Mouse (Mus musculus) lung, postnatal 0 days (tissue): ENCODE measurements around the gene Cpeb3. TPM values are rescaled to one million over a fixed set of nuclear protein-coding genes. Genes with fewer than 3 reads are reported as not detected.
A peak's percentile ranks its signal among the peaks of the same experiment; 100 is the strongest.

Experiments used
- ATAC-seq: fragments of 200-750 bp; cut with Nextera tagmentation; 2 replicates; pipeline ENCODE4 v1.8.0; 2017; ENCODE audit warnings: moderate library complexity
- DNase-seq: peaks from one replicate; pipeline ENCODE4 v3.0.0-alpha.2; 2016; ENCODE audit warnings: low spot score
- H3K27ac ChIP-seq: fragments of 300-500 bp; sonication (generic); 2 replicates; pipeline ENCODE4 v1.5.1; 2014; ENCODE audit warnings: antibody characterized with exemption, mild to moderate bottlenecking, low read length, mixed read lengths
- H3K27me3 ChIP-seq: fragments of 300-500 bp; sonication (generic); replicated peaks from 2 replicates; pipeline ENCODE4 v1.6.1; 2014; ENCODE audit warnings: low read length, mixed read lengths; ENCODE audit not compliant: insufficient read depth
- H3K36me3 ChIP-seq: fragments of 300-500 bp; sonication (generic); 2 replicates; pipeline ENCODE4 v1.6.1; 2014; ENCODE audit warnings: low read length, mixed read lengths; ENCODE audit not compliant: insufficient read depth
- H3K4me1 ChIP-seq: fragments of 300-500 bp; sonication (generic); 2 replicates; pipeline ENCODE4 v1.6.1; 2014; ENCODE audit warnings: antibody characterized with exemption, low read depth, low read length, mixed read lengths; ENCODE audit not compliant: insufficient read depth
- H3K4me2 ChIP-seq: fragments of 300-500 bp; sonication (generic); replicated peaks from 2 replicates; pipeline ENCODE4 v1.6.1; 2014; ENCODE audit warnings: low read depth, mild to moderate bottlenecking, low read length, moderate library complexity, mixed read lengths
- H3K4me3 ChIP-seq: fragments of 300-500 bp; sonication (generic); 2 replicates; pipeline ENCODE4 v1.5.1; 2014; ENCODE audit warnings: low read depth, low read length
- H3K9ac ChIP-seq: fragments of 300-500 bp; sonication (generic); replicated peaks from 2 replicates; pipeline ENCODE4 v1.6.1; 2014; ENCODE audit warnings: low read depth, mild to moderate bottlenecking
- H3K9me3 ChIP-seq: fragments of 300-500 bp; sonication (generic); 2 replicates; pipeline ENCODE4 v1.6.1; 2016; ENCODE audit warnings: low read length, mixed read lengths
- CTCF ChIP-seq: IDR thresholded peaks from 2 replicates; pipeline ENCODE4 v1.5.1; 2016; ENCODE audit warnings: antibody characterized with exemption, mild to moderate bottlenecking
- EP300 ChIP-seq: IDR thresholded peaks from 2 replicates; pipeline ENCODE4 v1.6.1; 2016; ENCODE audit warnings: antibody characterized with exemption, mild to moderate bottlenecking, control low read depth
- WGBS: fragments of 180-500 bp; shearing (Covaris S2); extraction: QIAGEN DNeasy Blood & Tissue Kit; methylation state at CpG from one replicate; pipeline ENCODE4 v1.1.7; 2014; 5-methylcytosine and 5-hydroxymethylcytosine counted together
- polyA plus RNA-seq: library from polyadenylated mRNA; unstranded; fragments of >200 nt; fragmentation: Nextera tagmentation; extraction: Ambion mirVana; gene quantifications from 2 replicates; pipeline ENCODE4 v1.2.1, GENCODE M21; 2015

The Cpeb3 gene
- polyA plus RNA-seq, 1 experiment from 2014 or later, result 1.3 TPM

DNA sequence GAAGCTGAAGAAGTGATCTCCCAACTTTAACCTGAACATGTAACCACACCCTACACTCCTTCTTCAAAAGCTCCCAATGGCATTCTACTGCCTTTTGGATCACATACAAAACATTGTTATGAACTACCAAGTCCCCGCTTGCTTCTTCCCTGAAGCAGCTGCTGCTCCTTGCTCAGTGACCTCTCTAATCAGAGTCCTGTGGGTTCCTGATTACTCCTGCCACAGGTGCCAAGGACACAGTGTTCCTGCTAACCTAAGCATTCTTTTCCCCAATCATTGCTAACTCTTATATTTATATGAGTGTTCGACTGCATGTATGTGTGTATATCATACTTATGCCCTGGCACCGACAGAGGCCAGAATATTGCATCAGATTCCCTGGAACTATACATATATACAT, 115.2 kb downstream of the Cpeb3 start:
- Histone ChIP-seq H3K4me2 (no peak overlapping the region), H3K9ac (no peak overlapping the region), H3K4me3 (no peak overlapping the region), H3K36me3 (no peaks in the 10 kb centered on the region), H3K4me1 (no peaks in the 10 kb centered on the region), H3K27me3 (no peaks in the 10 kb centered on the region), H3K27ac (no peak overlapping the region), H3K9me3 (no peaks in the 10 kb centered on the region)
- no peak for ATAC-seq
- no peak for TF ChIP-seq CTCF
- WGBS, result 76% methylated on average over 3 of the region's 3 CpGs
- no peak for DNase-seq

GRCm38 (mm10) chr19:37090146-37091061, 118.0 kb downstream of the Cpeb3 start:
- no peak overlapping the region for H3K4me3 ChIP-seq
- ATAC-seq, result no peak
- WGBS, result 50% methylated on average over 7 of the region's 8 CpGs
- TF ChIP-seq EP300, result no peak
- TF ChIP-seq CTCF, result no peak
- no peaks in the 10 kb centered on the region for H3K4me1 ChIP-seq
- no peak overlapping the region for H3K27ac ChIP-seq
- H3K36me3 ChIP-seq, result no peaks in the 10 kb centered on the region
- no peaks in the 10 kb centered on the region for H3K27me3 ChIP-seq
- H3K9ac ChIP-seq, result no peak overlapping the region
- DNase-seq, result no peak
- H3K9me3 ChIP-seq, result no peaks in the 10 kb centered on the region
- no peak overlapping the region for H3K4me2 ChIP-seq

GRCm38 (mm10) chr19:37088043-37088748, 120.2 kb downstream of the Cpeb3 start:
- no peak overlapping the region for H3K9ac ChIP-seq

GRCm38 (mm10) chr19:37084546-37084945, 123.9 kb downstream of the Cpeb3 start:
- Histone ChIP-seq H3K36me3 (no peaks in the 10 kb centered on the region), H3K9me3 (no peaks in the 10 kb centered on the region), H3K4me1 (no peaks in the 10 kb centered on the region), H3K4me2 (no peak overlapping the region), H3K4me3 (no peak overlapping the region), H3K27ac (no peak overlapping the region), H3K27me3 (no peaks in the 10 kb centered on the region), H3K9ac (no peak overlapping the region)
- DNase-seq, result no peak
- ATAC-seq, result no peak
- TF ChIP-seq EP300 (no peak), CTCF (no peak)
- WGBS, result 66% methylated on average over 3 of the region's 3 CpGs

More at GRCm38 (mm10) chr19:37088043-37088748, 120.2 kb downstream of the Cpeb3 start:
- H3K9me3 ChIP-seq, result no peaks in the 10 kb centered on the region
- H3K4me2 ChIP-seq, result no peak overlapping the region
- H3K27ac ChIP-seq, result no peak overlapping the region
- no peaks in the 10 kb centered on the region for H3K36me3 ChIP-seq
- TF ChIP-seq EP300 (no peak), CTCF (no peak)
- DNase-seq (no peak), ATAC-seq (no peak)
- H3K4me3 ChIP-seq, result no peak overlapping the region
- no peaks in the 10 kb centered on the region for H3K27me3 ChIP-seq
- H3K4me1 ChIP-seq, result no peaks in the 10 kb centered on the region
- WGBS, result 78% methylated on average over 8 of the region's 8 CpGs

DNA sequence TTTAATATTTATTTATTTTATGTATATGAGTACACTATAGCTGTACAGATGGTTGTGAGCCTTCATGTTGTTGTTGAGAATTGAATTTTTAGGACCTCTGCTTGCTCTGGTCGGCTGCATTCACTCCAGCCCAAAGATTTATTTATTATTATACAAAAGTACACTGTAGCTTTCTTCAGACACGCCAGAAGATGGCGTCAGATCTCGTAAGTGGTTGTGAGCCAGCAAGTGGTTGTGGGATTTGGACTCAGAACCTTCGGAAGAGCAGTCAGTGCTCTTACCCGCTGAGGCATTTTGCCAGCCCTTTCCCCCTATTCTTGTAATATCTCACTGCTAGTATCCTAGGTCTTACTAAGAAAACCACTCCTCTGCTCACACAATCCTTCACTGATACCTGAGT, 126.9 kb downstream of the Cpeb3 start:
- ATAC-seq, result no peak
- DNase-seq, result no peak
- H3K4me1 ChIP-seq, result no peaks in the 10 kb centered on the region
- no peak overlapping the region for H3K4me2 ChIP-seq
- no peak overlapping the region for H3K4me3 ChIP-seq
- H3K36me3 ChIP-seq, result no peaks in the 10 kb centered on the region
- H3K9me3 ChIP-seq, result no peaks in the 10 kb centered on the region
- H3K27me3 ChIP-seq, result no peaks in the 10 kb centered on the region
- 68% methylated on average over 6 of the region's 6 CpGs for WGBS
- H3K27ac ChIP-seq, result no peak overlapping the region
- H3K9ac ChIP-seq, result no peak overlapping the region
- no peak for TF ChIP-seq EP300
- TF ChIP-seq CTCF, result peak; percentile 35; the same call in 1 of the 2 replicates

DNA sequence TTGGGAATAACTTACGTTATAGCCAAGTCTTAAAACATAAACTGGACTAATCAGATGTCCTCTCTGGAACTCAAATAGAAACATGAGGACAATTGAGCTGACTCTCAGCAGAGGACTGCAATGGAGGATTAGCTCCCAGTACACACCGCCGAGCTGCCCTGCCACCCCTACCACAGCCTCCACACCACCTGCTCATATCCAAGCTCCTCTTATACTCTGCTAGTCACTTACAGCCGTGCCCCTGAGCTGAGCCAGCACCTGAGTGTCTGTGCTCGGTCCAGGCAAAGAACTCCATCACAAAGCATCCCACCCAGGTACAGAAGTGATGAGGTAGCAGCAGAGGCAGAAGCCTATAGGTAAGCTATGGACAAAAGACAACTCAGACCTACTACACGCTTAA, 129.2 kb downstream of the Cpeb3 start:
- DNase-seq (no peak), ATAC-seq (no peak)
- Histone ChIP-seq H3K4me1 (no peaks in the 10 kb centered on the region), H3K36me3 (no peaks in the 10 kb centered on the region), H3K27ac (no peak overlapping the region), H3K4me3 (no peak overlapping the region), H3K4me2 (no peak overlapping the region), H3K9me3 (no peaks in the 10 kb centered on the region), H3K27me3 (no peaks in the 10 kb centered on the region), H3K9ac (no peak overlapping the region)
- TF ChIP-seq EP300 (no peak), CTCF (no peak)
- 76% methylated on average over 6 of the region's 6 CpGs for WGBS
